Mouse (Mus musculus): ENCODE results near the gene Unc45a. TPM values are rescaled to one million over a fixed set of nuclear protein-coding genes. Genes with fewer than 3 reads are reported as not detected.

The Unc45a gene
- polyA plus RNA-seq, 1 experiment, result 105 TPM

- TF ChIP-seq POLR2A (IDR thresholded peaks at IDR 0.05; ENCODE audit: control insufficient read depth, extremely low read depth, insufficient read depth, low read length, poor library complexity) (no peak), CTCF (IDR thresholded peaks at IDR 0.05; ENCODE audit: borderline replicate concordance, control insufficient read depth, extremely low read depth, insufficient read depth, low read length, poor library complexity) (no peak)
- no peaks in the 10 kb centered on the region for H3K36me3 ChIP-seq (ENCODE audit: control insufficient read depth, insufficient read depth, low read length)
- no peak overlapping the region for H3K4me3 ChIP-seq (ENCODE audit: control insufficient read depth, insufficient read depth, low read length)
- H3K27me3 ChIP-seq (ENCODE audit: control insufficient read depth, insufficient read depth, low read length), result no peaks in the 10 kb centered on the region
- WGBS, result 10% methylated on average over 4 of the region's 4 CpGs
- peak; percentile 29 for DNase-seq
- H3K27ac ChIP-seq (ENCODE audit: control insufficient read depth, insufficient read depth, low read length), result peak overlapping the region; percentile 70
- H3K4me1 ChIP-seq (replicated peaks; ENCODE audit: control insufficient read depth, insufficient read depth, low read length), result peaks cover 56% of the 10 kb centered on the region
Observed at GRCm38 (mm10) chr7:80373352-80373751, 32.5 kb upstream of the Unc45a start.

DNA sequence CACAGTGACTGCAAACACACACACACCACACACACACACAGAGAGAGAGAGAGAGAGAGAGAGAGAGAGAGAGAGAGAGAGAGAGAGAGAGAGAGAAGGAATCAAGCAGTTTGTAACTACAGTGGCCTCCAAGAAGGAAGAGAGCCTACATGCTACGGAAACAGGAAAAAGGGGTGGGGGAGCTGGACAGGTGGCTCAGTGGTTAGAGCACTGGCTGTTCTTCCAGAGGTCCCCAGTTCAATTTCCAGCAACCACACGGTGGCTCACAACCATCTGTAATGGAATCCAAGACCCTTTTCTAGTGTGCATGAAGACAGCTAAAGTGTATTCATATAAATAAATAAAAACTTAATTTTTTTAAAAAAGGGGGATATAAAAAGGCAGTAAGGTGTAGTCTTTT lies 31.9 kb upstream of the Unc45a start:
- peaks cover 4% of the 10 kb centered on the region; the same call in 1 of the 2 replicates for H3K36me3 ChIP-seq (ENCODE audit: control insufficient read depth, insufficient read depth, low read length)
- DNase-seq, result peak; percentile 56
- TF ChIP-seq POLR2A (IDR thresholded peaks at IDR 0.05; ENCODE audit: control insufficient read depth, extremely low read depth, insufficient read depth, low read length, poor library complexity) (no peak), CTCF (IDR thresholded peaks at IDR 0.05; ENCODE audit: borderline replicate concordance, control insufficient read depth, extremely low read depth, insufficient read depth, low read length, poor library complexity) (no peak)
- peaks cover 63% of the 10 kb centered on the region for H3K4me1 ChIP-seq (replicated peaks; ENCODE audit: control insufficient read depth, insufficient read depth, low read length)
- peak overlapping the region; percentile 70; the same call in 1 of the 2 replicates for H3K27ac ChIP-seq (ENCODE audit: control insufficient read depth, insufficient read depth, low read length)
- H3K4me3 ChIP-seq (ENCODE audit: control insufficient read depth, insufficient read depth, low read length), result no peak overlapping the region
- WGBS, result 27% methylated on average over 2 of the region's 2 CpGs
- no peaks in the 10 kb centered on the region for H3K27me3 ChIP-seq (ENCODE audit: control insufficient read depth, insufficient read depth, low read length)

- Histone ChIP-seq H3K4me1 (replicated peaks; ENCODE audit: control insufficient read depth, insufficient read depth, low read length) (peaks cover 63% of the 10 kb centered on the region), H3K4me3 (ENCODE audit: control insufficient read depth, insufficient read depth, low read length) (no peak overlapping the region), H3K27me3 (ENCODE audit: control insufficient read depth, insufficient read depth, low read length) (no peaks in the 10 kb centered on the region), H3K36me3 (ENCODE audit: control insufficient read depth, insufficient read depth, low read length) (peaks cover 9% of the 10 kb centered on the region), H3K27ac (ENCODE audit: control insufficient read depth, insufficient read depth, low read length) (peak overlapping the region; percentile 25; the same call in 1 of the 2 replicates)
- TF ChIP-seq CTCF (IDR thresholded peaks at IDR 0.05; ENCODE audit: borderline replicate concordance, control insufficient read depth, extremely low read depth, insufficient read depth, low read length, poor library complexity) (no peak), POLR2A (IDR thresholded peaks at IDR 0.05; ENCODE audit: control insufficient read depth, extremely low read depth, insufficient read depth, low read length, poor library complexity) (no peak)
- no peak for DNase-seq
- 90% methylated on average over 3 of the region's 3 CpGs for whole genome bisulfite sequencing
Observed at GRCm38 (mm10) chr7:80372166-80372565, 31.4 kb upstream of the Unc45a start.

- TF ChIP-seq CTCF (IDR thresholded peaks at IDR 0.05; ENCODE audit: borderline replicate concordance, control insufficient read depth, extremely low read depth, insufficient read depth, low read length, poor library complexity), result peak; percentile 100
- 0 out of 2 replicates have a peak, but pooled peaks have one; percentile 34 for TF ChIP-seq POLR2A (IDR thresholded peaks at IDR 0.05; ENCODE audit: control insufficient read depth, extremely low read depth, insufficient read depth, low read length, poor library complexity)
- peak; percentile 90 for DNase-seq
- H3K27me3 ChIP-seq (ENCODE audit: control insufficient read depth, insufficient read depth, low read length), result no peaks in the 10 kb centered on the region
- H3K4me3 ChIP-seq (ENCODE audit: control insufficient read depth, insufficient read depth, low read length), result peak within 1 kb of the TSS; percentile 65
- under 1% methylated on average over 86 of the region's 86 CpGs for WGBS
- peak within 1 kb of the TSS; percentile 71 for H3K27ac ChIP-seq (ENCODE audit: control insufficient read depth, insufficient read depth, low read length)
- peaks cover 16% of the 10 kb centered on the region for H3K36me3 ChIP-seq (ENCODE audit: control insufficient read depth, insufficient read depth, low read length)
- peaks cover 59% of the 10 kb centered on the region for H3K4me1 ChIP-seq (replicated peaks; ENCODE audit: control insufficient read depth, insufficient read depth, low read length)
Observed at GRCm38 (mm10) chr7:80371041-80371751, 30.4 kb upstream of the Unc45a start, which contains the start of gene Man2a2. Gene Man2a2 (minus strand): TSS chr7:80371375.

- peak; percentile 84 for DNase-seq
Observed at GRCm38 (mm10) chr7:80370649-80371040, 29.8 kb upstream of the Unc45a start.

DNA sequence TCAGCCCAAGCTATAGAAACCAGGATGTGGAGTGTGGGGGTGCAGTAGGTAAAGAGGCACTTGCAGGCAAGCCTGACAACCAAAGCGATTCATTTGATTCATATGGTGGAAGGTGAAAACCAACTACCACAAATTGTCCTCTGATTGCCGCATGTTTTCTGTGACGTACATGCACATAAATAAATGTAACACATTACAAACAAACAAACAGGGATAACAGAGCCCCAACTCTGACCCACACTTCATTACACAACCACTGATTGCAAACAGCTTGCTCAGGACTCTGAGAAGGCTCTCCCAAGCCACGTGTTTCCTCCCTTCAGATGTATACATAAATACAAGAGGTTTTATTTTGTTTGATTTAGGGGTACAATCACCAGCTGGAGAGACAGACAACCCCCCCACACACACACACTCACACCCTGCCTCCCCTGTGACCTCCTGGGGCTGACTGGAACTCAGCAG lies 29.2 kb upstream of the Unc45a start:
- H3K27me3 ChIP-seq (ENCODE audit: control insufficient read depth, insufficient read depth, low read length), result no peaks in the 10 kb centered on the region
- peak; percentile 31 for DNase-seq
- H3K4me1 ChIP-seq (replicated peaks; ENCODE audit: control insufficient read depth, insufficient read depth, low read length), result peaks cover 48% of the 10 kb centered on the region
- WGBS, result 2% methylated on average over 4 of the region's 4 CpGs
- H3K36me3 ChIP-seq (ENCODE audit: control insufficient read depth, insufficient read depth, low read length), result peaks cover 16% of the 10 kb centered on the region
- TF ChIP-seq POLR2A (IDR thresholded peaks at IDR 0.05; ENCODE audit: control insufficient read depth, extremely low read depth, insufficient read depth, low read length, poor library complexity), result no peak
- no peak for TF ChIP-seq CTCF (IDR thresholded peaks at IDR 0.05; ENCODE audit: borderline replicate concordance, control insufficient read depth, extremely low read depth, insufficient read depth, low read length, poor library complexity)
- peak overlapping the region; percentile 71 for H3K27ac ChIP-seq (ENCODE audit: control insufficient read depth, insufficient read depth, low read length)
- peak overlapping the region; percentile 65 for H3K4me3 ChIP-seq (ENCODE audit: control insufficient read depth, insufficient read depth, low read length)

More at GRCm38 (mm10) chr7:80370649-80371040, 29.8 kb upstream of the Unc45a start:
- peak overlapping the region; percentile 71 for H3K27ac ChIP-seq (ENCODE audit: control insufficient read depth, insufficient read depth, low read length)
- H3K27me3 ChIP-seq (ENCODE audit: control insufficient read depth, insufficient read depth, low read length), result no peaks in the 10 kb centered on the region
- peak overlapping the region; percentile 65 for H3K4me3 ChIP-seq (ENCODE audit: control insufficient read depth, insufficient read depth, low read length)
- TF ChIP-seq CTCF (IDR thresholded peaks at IDR 0.05; ENCODE audit: borderline replicate concordance, control insufficient read depth, extremely low read depth, insufficient read depth, low read length, poor library complexity) (0 out of 2 replicates have a peak, but pooled peaks have one; percentile 30), POLR2A (IDR thresholded peaks at IDR 0.05; ENCODE audit: control insufficient read depth, extremely low read depth, insufficient read depth, low read length, poor library complexity) (no peak)
- under 1% methylated on average over 31 of the region's 31 CpGs for WGBS
- H3K36me3 ChIP-seq (ENCODE audit: control insufficient read depth, insufficient read depth, low read length), result peaks cover 16% of the 10 kb centered on the region
- H3K4me1 ChIP-seq (replicated peaks; ENCODE audit: control insufficient read depth, insufficient read depth, low read length), result peaks cover 55% of the 10 kb centered on the region
